Mouse (Mus musculus): Measurements from ENCODE around the gene Fam50b. TPM values are rescaled to one million over a fixed set of nuclear protein-coding genes. Genes with fewer than 3 reads are reported as not detected.

Fam50b gene
- not detected in 2 replicates for polyA plus RNA-seq (2012; rRNA removed)

- no peak within 1 kb of the TSS for H3K27ac ChIP-seq (ENCODE audit: insufficient read depth, low read length)
- no peak for DNase-seq
- TF ChIP-seq POLR2A (IDR thresholded peaks at IDR 0.05; ENCODE audit: borderline replicate concordance, insufficient read depth, low read length) (no peak), CTCF (IDR thresholded peaks at IDR 0.05; ENCODE audit: borderline replicate concordance, insufficient read depth, low read depth, low read length) (no peak)
- H3K4me1 ChIP-seq (ENCODE audit: control insufficient read depth, insufficient read depth, low read length), result no peaks in the 10 kb centered on the region
- whole genome bisulfite sequencing, result 13% methylated on average over 5 of the region's 5 CpGs
- H3K27me3 ChIP-seq (ENCODE audit: control insufficient read depth, insufficient read depth, low read length), result no peaks in the 10 kb centered on the region
- H3K4me3 ChIP-seq (replicated peaks; ENCODE audit: insufficient read depth, low read depth, low read length), result no peak within 1 kb of the TSS
These were observed at the start of gene Fam50b for GRCm38 (mm10) chr13:34734686-34735085. Gene Fam50b (plus strand): TSS chr13:34734850.

DNA sequence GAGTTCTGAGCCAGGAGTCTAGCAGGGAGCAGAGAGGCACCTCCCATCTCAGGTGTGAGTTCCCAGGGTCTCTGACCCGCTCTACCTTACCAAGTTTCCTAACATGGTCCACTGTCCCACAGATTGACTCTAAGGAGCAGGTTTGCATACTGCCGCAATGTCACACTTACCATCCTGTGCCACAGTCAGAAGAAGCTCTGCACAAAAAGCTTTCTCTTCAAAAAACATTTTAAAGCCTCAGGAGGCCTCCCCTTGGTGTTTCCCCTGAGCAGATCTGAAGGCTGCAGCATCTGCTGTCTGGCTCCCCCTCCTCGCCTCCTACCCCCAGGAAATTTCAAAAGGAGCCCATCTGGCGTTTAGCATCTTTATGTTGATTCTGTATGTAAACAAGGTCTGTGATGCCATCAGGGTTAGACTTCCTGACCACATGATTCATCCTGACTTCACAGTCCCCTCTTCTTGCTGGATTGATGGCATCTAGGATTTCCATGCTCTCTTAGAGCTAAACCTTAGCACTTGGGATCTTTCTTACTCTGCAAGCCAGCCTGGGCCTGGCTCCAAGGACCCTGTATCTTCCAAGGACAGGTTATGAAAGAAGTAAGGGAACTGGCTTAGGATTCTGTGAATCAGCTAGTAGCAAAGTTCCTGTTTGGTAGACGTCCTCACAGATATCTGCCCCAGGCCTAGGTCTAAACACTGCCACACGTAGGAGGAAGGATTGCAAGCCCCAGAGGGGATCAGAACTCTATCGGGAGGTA lies 49.5 kb upstream of the Fam50b start:
- Histone ChIP-seq H3K27me3 (ENCODE audit: control insufficient read depth, insufficient read depth, low read length) (no peaks in the 10 kb centered on the region), H3K27ac (ENCODE audit: insufficient read depth, low read length) (no peak overlapping the region), H3K4me1 (ENCODE audit: control insufficient read depth, insufficient read depth, low read length) (no peaks in the 10 kb centered on the region), H3K4me3 (replicated peaks; ENCODE audit: insufficient read depth, low read depth, low read length) (no peak overlapping the region)
- TF ChIP-seq CTCF (IDR thresholded peaks at IDR 0.05; ENCODE audit: borderline replicate concordance, insufficient read depth, low read depth, low read length) (no peak), POLR2A (IDR thresholded peaks at IDR 0.05; ENCODE audit: borderline replicate concordance, insufficient read depth, low read length) (no peak)
- WGBS, result 74% methylated on average over 7 of the region's 7 CpGs
- DNase-seq, result no peak

DNA sequence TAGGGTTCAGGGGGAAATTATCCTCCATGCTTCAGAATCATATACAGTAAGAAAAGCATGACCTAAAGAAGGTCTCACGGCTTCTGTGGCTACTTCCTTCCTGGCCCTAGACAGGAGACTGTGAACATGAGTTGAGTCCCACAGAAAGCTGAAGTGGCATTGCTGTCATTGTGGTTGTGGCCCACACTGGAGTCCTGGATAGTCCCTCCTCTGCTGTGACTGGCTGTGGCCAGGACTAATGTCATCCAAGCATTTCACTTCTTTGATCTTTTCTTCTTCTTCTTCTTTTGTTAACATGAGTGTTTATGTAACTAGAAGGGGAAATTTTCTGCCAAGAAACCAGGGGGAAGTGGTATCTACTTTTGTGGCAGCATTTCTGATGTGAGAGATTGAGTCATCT lies 43.6 kb upstream of the Fam50b start:
- H3K4me1 ChIP-seq (ENCODE audit: control insufficient read depth, insufficient read depth, low read length), result no peaks in the 10 kb centered on the region
- TF ChIP-seq CTCF (IDR thresholded peaks at IDR 0.05; ENCODE audit: borderline replicate concordance, insufficient read depth, low read depth, low read length) (no peak), POLR2A (IDR thresholded peaks at IDR 0.05; ENCODE audit: borderline replicate concordance, insufficient read depth, low read length) (no peak)
- H3K4me3 ChIP-seq (replicated peaks; ENCODE audit: insufficient read depth, low read depth, low read length), result no peak overlapping the region
- WGBS, result 69% methylated on average over 1 of the region's 1 CpGs
- no peak for DNase-seq
- H3K27ac ChIP-seq (ENCODE audit: insufficient read depth, low read length), result no peak overlapping the region
- no peaks in the 10 kb centered on the region for H3K27me3 ChIP-seq (ENCODE audit: control insufficient read depth, insufficient read depth, low read length)

DNA sequence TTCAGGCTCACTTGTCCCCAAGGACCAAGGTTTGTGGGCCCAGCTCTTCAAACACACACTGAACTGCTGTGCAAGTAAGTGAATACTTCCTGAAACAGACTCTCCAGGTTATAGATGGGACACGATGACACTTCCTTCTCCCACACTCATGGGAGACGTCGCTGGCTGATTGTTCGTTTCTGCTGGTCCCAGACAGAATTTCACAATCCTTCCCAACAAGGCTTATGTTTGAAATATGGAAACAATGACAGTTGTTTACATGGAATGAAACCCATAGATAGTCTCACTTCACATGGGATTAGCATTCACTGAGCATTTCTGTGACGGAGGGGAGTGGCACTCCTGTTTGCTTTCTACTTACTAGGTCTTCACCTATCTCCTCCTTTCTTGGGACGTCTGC lies 41.5 kb upstream of the Fam50b start:
- no peak for DNase-seq
- TF ChIP-seq POLR2A (IDR thresholded peaks at IDR 0.05; ENCODE audit: borderline replicate concordance, insufficient read depth, low read length), result no peak
- TF ChIP-seq CTCF (IDR thresholded peaks at IDR 0.05; ENCODE audit: borderline replicate concordance, insufficient read depth, low read depth, low read length), result no peak
- WGBS, result 87% methylated on average over 6 of the region's 6 CpGs
- H3K4me1 ChIP-seq (ENCODE audit: control insufficient read depth, insufficient read depth, low read length), result no peaks in the 10 kb centered on the region
- H3K4me3 ChIP-seq (replicated peaks; ENCODE audit: insufficient read depth, low read depth, low read length), result no peak overlapping the region
- no peaks in the 10 kb centered on the region for H3K27me3 ChIP-seq (ENCODE audit: control insufficient read depth, insufficient read depth, low read length)
- no peak overlapping the region for H3K27ac ChIP-seq (ENCODE audit: insufficient read depth, low read length)

- Histone ChIP-seq H3K4me1 (ENCODE audit: control insufficient read depth, insufficient read depth, low read length) (no peaks in the 10 kb centered on the region), H3K27me3 (ENCODE audit: control insufficient read depth, insufficient read depth, low read length) (no peaks in the 10 kb centered on the region), H3K27ac (ENCODE audit: insufficient read depth, low read length) (no peak overlapping the region), H3K4me3 (replicated peaks; ENCODE audit: insufficient read depth, low read depth, low read length) (no peak overlapping the region)
- TF ChIP-seq CTCF (IDR thresholded peaks at IDR 0.05; ENCODE audit: borderline replicate concordance, insufficient read depth, low read depth, low read length), result no peak
- TF ChIP-seq POLR2A (IDR thresholded peaks at IDR 0.05; ENCODE audit: borderline replicate concordance, insufficient read depth, low read length), result no peak
- WGBS, result 84% methylated on average over 7 of the region's 7 CpGs
- no peak for DNase-seq
These were observed 37.8 kb upstream of the Fam50b start for GRCm38 (mm10) chr13:34696734-34697332.

DNA sequence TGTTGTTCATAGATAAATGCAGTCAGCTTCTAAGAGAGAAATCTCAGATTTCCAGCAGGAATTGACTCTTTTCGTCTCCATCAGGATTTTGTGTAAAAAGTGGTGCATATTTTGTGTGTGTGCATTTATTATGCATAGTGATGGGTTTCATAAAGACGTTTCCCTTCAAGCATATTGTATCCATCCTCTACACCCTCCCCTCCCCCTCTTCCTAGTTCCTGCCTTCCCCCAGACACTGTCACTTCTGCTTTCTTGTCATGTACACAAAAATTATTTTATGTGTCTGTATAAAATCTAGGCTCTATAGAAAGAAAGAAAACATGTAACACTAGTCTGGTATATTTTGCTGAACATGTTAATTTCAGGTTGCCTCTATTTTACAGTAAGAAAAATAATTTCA lies 34.6 kb upstream of the Fam50b start:
- Histone ChIP-seq H3K27ac (ENCODE audit: insufficient read depth, low read length) (no peak overlapping the region), H3K4me1 (ENCODE audit: control insufficient read depth, insufficient read depth, low read length) (no peaks in the 10 kb centered on the region), H3K4me3 (replicated peaks; ENCODE audit: insufficient read depth, low read depth, low read length) (no peak overlapping the region), H3K27me3 (ENCODE audit: control insufficient read depth, insufficient read depth, low read length) (no peaks in the 10 kb centered on the region)
- no peak for DNase-seq
- WGBS, result 66% methylated on average over 2 of the region's 2 CpGs
- TF ChIP-seq CTCF (IDR thresholded peaks at IDR 0.05; ENCODE audit: borderline replicate concordance, insufficient read depth, low read depth, low read length) (no peak), POLR2A (IDR thresholded peaks at IDR 0.05; ENCODE audit: borderline replicate concordance, insufficient read depth, low read length) (no peak)

- Histone ChIP-seq H3K4me1 (ENCODE audit: control insufficient read depth, insufficient read depth, low read length) (no peaks in the 10 kb centered on the region), H3K27me3 (ENCODE audit: control insufficient read depth, insufficient read depth, low read length) (no peaks in the 10 kb centered on the region), H3K27ac (ENCODE audit: insufficient read depth, low read length) (no peak overlapping the region), H3K4me3 (replicated peaks; ENCODE audit: insufficient read depth, low read depth, low read length) (no peak overlapping the region)
- DNase-seq, result no peak
- 95% methylated on average over 1 of the region's 1 CpGs for WGBS
- TF ChIP-seq POLR2A (IDR thresholded peaks at IDR 0.05; ENCODE audit: borderline replicate concordance, insufficient read depth, low read length) (no peak), CTCF (IDR thresholded peaks at IDR 0.05; ENCODE audit: borderline replicate concordance, insufficient read depth, low read depth, low read length) (no peak)
These were observed 34.0 kb upstream of the Fam50b start for GRCm38 (mm10) chr13:34700630-34701029.

GRCm38 (mm10) chr13:34703301-34703700 lies 31.3 kb upstream of the Fam50b start:
- H3K27ac ChIP-seq (ENCODE audit: insufficient read depth, low read length), result no peak overlapping the region
- no peaks in the 10 kb centered on the region for H3K27me3 ChIP-seq (ENCODE audit: control insufficient read depth, insufficient read depth, low read length)
- DNase-seq, result no peak
- H3K4me3 ChIP-seq (replicated peaks; ENCODE audit: insufficient read depth, low read depth, low read length), result no peak overlapping the region
- WGBS, result 58% methylated on average over 2 of the region's 2 CpGs
- no peaks in the 10 kb centered on the region for H3K4me1 ChIP-seq (ENCODE audit: control insufficient read depth, insufficient read depth, low read length)
- no peak for TF ChIP-seq CTCF (IDR thresholded peaks at IDR 0.05; ENCODE audit: borderline replicate concordance, insufficient read depth, low read depth, low read length)
- TF ChIP-seq POLR2A (IDR thresholded peaks at IDR 0.05; ENCODE audit: borderline replicate concordance, insufficient read depth, low read length), result no peak
